Mouse (Mus musculus): ENCODE measurements at regions not wholly inside any gene's neighbourhood (a gene's known extent, or its start where the extent isn't known, plus 50 kb on each side); places are given as distances from the start of the nearest gene placed in this dataset.
"Not testable (repeated sequence)": the region's sequence is repeated elsewhere in the genome, so short reads cannot be mapped to it uniquely, and the experiment has no call there.

- no peak for ATAC-seq (replicated peaks; ENCODE audit: insufficient number of reproducible peaks, low FRiP score, low TSS enrichment, poor library complexity, severe bottlenecking)
Measured at GRCm38 (mm10) chr7:64101679-64102078, 52.0 kb upstream of the Trpm1 start.

GRCm38 (mm10) chr7:64099606-64100005 is 54.0 kb upstream of the Trpm1 start:
- ATAC-seq (replicated peaks; ENCODE audit: insufficient number of reproducible peaks, low FRiP score, low TSS enrichment, poor library complexity, severe bottlenecking): no peak

GRCm38 (mm10) chr7:64090067-64090466 is 63.6 kb upstream of the Trpm1 start:
- ATAC-seq (replicated peaks; ENCODE audit: insufficient number of reproducible peaks, low FRiP score, low TSS enrichment, poor library complexity, severe bottlenecking): no peak

- no peak for ATAC-seq (replicated peaks; ENCODE audit: insufficient number of reproducible peaks, low FRiP score, low TSS enrichment, poor library complexity, severe bottlenecking)
Measured at GRCm38 (mm10) chr7:64089034-64089433, 64.6 kb upstream of the Trpm1 start.

GRCm38 (mm10) chr7:64083978-64084377 is 69.7 kb upstream of the Trpm1 start:
- ATAC-seq (replicated peaks; ENCODE audit: insufficient number of reproducible peaks, low FRiP score, low TSS enrichment, poor library complexity, severe bottlenecking): not testable (repeated sequence)

GRCm38 (mm10) chr7:64082651-64083050 is 71.0 kb upstream of the Trpm1 start:
- ATAC-seq (replicated peaks; ENCODE audit: insufficient number of reproducible peaks, low FRiP score, low TSS enrichment, poor library complexity, severe bottlenecking): no peak

- no peak for ATAC-seq (replicated peaks; ENCODE audit: insufficient number of reproducible peaks, low FRiP score, low TSS enrichment, poor library complexity, severe bottlenecking)
Measured at GRCm38 (mm10) chr7:64082201-64082600, 71.4 kb upstream of the Trpm1 start.

GRCm38 (mm10) chr7:64081618-64082017 is 72.0 kb upstream of the Trpm1 start:
- ATAC-seq (replicated peaks; ENCODE audit: insufficient number of reproducible peaks, low FRiP score, low TSS enrichment, poor library complexity, severe bottlenecking): no peak

GRCm38 (mm10) chr7:64081019-64081418 is 72.6 kb upstream of the Trpm1 start:
- no peak for ATAC-seq (replicated peaks; ENCODE audit: insufficient number of reproducible peaks, low FRiP score, low TSS enrichment, poor library complexity, severe bottlenecking)

- ATAC-seq (replicated peaks; ENCODE audit: insufficient number of reproducible peaks, low FRiP score, low TSS enrichment, poor library complexity, severe bottlenecking): no peak
Measured at GRCm38 (mm10) chr7:64079301-64079700, 74.3 kb upstream of the Trpm1 start.

- no peak for ATAC-seq (replicated peaks; ENCODE audit: insufficient number of reproducible peaks, low FRiP score, low TSS enrichment, poor library complexity, severe bottlenecking)
Measured at GRCm38 (mm10) chr7:64078646-64079045, 75.0 kb upstream of the Trpm1 start.

GRCm38 (mm10) chr7:64077526-64077925 is 76.1 kb upstream of the Trpm1 start:
- no peak for ATAC-seq (replicated peaks; ENCODE audit: insufficient number of reproducible peaks, low FRiP score, low TSS enrichment, poor library complexity, severe bottlenecking)

GRCm38 (mm10) chr7:64076764-64077360 is 76.8 kb upstream of the Trpm1 start:
- ATAC-seq (replicated peaks; ENCODE audit: insufficient number of reproducible peaks, low FRiP score, low TSS enrichment, poor library complexity, severe bottlenecking): no peak

GRCm38 (mm10) chr7:64075696-64076313 is 77.8 kb upstream of the Trpm1 start:
- ATAC-seq (replicated peaks; ENCODE audit: insufficient number of reproducible peaks, low FRiP score, low TSS enrichment, poor library complexity, severe bottlenecking): no peak

- ATAC-seq (replicated peaks; ENCODE audit: insufficient number of reproducible peaks, low FRiP score, low TSS enrichment, poor library complexity, severe bottlenecking): no peak
Measured at GRCm38 (mm10) chr7:64074661-64075234, 78.9 kb upstream of the Trpm1 start.

- no peak for ATAC-seq (replicated peaks; ENCODE audit: insufficient number of reproducible peaks, low FRiP score, low TSS enrichment, poor library complexity, severe bottlenecking)
Measured at GRCm38 (mm10) chr7:64074186-64074585, 79.4 kb upstream of the Trpm1 start.

- peak; percentile 54 for ATAC-seq (replicated peaks; ENCODE audit: insufficient number of reproducible peaks, low FRiP score, low TSS enrichment, poor library complexity, severe bottlenecking)
Measured at GRCm38 (mm10) chr7:64073781-64074180, 79.9 kb upstream of the Trpm1 start.

GRCm38 (mm10) chr7:64070930-64071329 is 82.7 kb upstream of the Trpm1 start:
- ATAC-seq (replicated peaks; ENCODE audit: insufficient number of reproducible peaks, low FRiP score, low TSS enrichment, poor library complexity, severe bottlenecking): no peak

GRCm38 (mm10) chr7:64065529-64066247 is 87.9 kb upstream of the Trpm1 start:
- no peak for ATAC-seq (replicated peaks; ENCODE audit: insufficient number of reproducible peaks, low FRiP score, low TSS enrichment, poor library complexity, severe bottlenecking)

All from monocyte, adult 5-6 weeks (primary cell).